Mouse (Mus musculus) MEL (cell line): Measurements from ENCODE around the gene Msantd2. TPM values are rescaled to one million over a fixed set of nuclear protein-coding genes. Genes with fewer than 3 reads are reported as not detected.
A peak's percentile ranks its signal among the peaks of the same experiment; 100 is the strongest.

ENCODE experiments used
- DNase-seq: peaks from one replicate; pipeline ENCODE4 v3.0.0; 2011; ENCODE audit warnings: low read depth, low spot score
- H3K27ac ChIP-seq: 2 replicates; pipeline ENCODE4 v1.5.1; 2012; ENCODE audit warnings: low read depth, mild to moderate bottlenecking, control low read depth, low read length, moderate library complexity; ENCODE audit not compliant: control insufficient read depth
- H3K27me3 ChIP-seq, 2 experiments: fragments of 150-350 bp in 1 of 2; sonication (generic) in 1 of 2; 2 replicates each; pipeline ENCODE4 v1.6.1; 2012; ENCODE audit warnings: low read length in 2 of 2, mild to moderate bottlenecking in 2 of 2, improper control_type of control experiment in 1 of 2, moderate library complexity in 1 of 2; ENCODE audit not compliant: insufficient read depth in 2 of 2, control insufficient read depth in 1 of 2
- H3K36me3 ChIP-seq, 2 experiments: 2 replicates each; pipeline ENCODE4 v1.6.1; 2012 to 2014; ENCODE audit warnings: low read length in 2 of 2, improper control_type of control experiment in 1 of 2, inconsistent platforms in 1 of 2, mild to moderate bottlenecking in 1 of 2; ENCODE audit not compliant: insufficient read depth in 2 of 2, control insufficient read depth in 1 of 2
- H3K4me1 ChIP-seq, 2 experiments: fragments of 150-350 bp in 1 of 2; sonication (generic) in 1 of 2; 2 replicates each; pipeline ENCODE4 v1.6.1; 2012; ENCODE audit warnings: low read length in 2 of 2, improper control_type of control experiment in 1 of 2, mild to moderate bottlenecking in 1 of 2; ENCODE audit not compliant: insufficient read depth in 2 of 2, control insufficient read depth in 1 of 2
- H3K4me3 ChIP-seq, 2 experiments: fragments of 150-350 bp in 1 of 2; sonication (generic) in 1 of 2; 2 replicates each; pipeline ENCODE4 v1.5.1; 2012; ENCODE audit warnings: low read depth in 2 of 2, low read length in 2 of 2, mild to moderate bottlenecking in 2 of 2, moderate library complexity in 2 of 2, control low read depth in 1 of 2, improper control_type of control experiment in 1 of 2; ENCODE audit not compliant: control insufficient read depth in 1 of 2, insufficient read depth in 1 of 2
- H3K79me2 ChIP-seq: 2 replicates; pipeline ENCODE4 v1.6.1; 2012; ENCODE audit warnings: mild to moderate bottlenecking, low read length, moderate library complexity; ENCODE audit not compliant: control insufficient read depth, poor library complexity, insufficient read depth
- H3K9ac ChIP-seq: 2 replicates; pipeline ENCODE4 v1.6.1; 2012; ENCODE audit warnings: low read depth, mild to moderate bottlenecking, control low read depth, low read length, moderate library complexity; ENCODE audit not compliant: control insufficient read depth, poor library complexity, severe bottlenecking
- H3K9me3 ChIP-seq: fragments of 150-350 bp; sonication (generic); replicated peaks from 2 replicates; pipeline ENCODE4 v1.6.1; 2012; ENCODE audit warnings: mild to moderate bottlenecking, low read length, improper control_type of control experiment, moderate library complexity; ENCODE audit not compliant: insufficient read depth
- BHLHE40 ChIP-seq: IDR thresholded peaks from 2 replicates; pipeline ENCODE4 v1.6.1; 2012; ENCODE audit warnings: low read depth, mild to moderate bottlenecking, inconsistent platforms, low read length, improper control_type of control experiment, borderline replicate concordance
- CHD1 ChIP-seq: IDR thresholded peaks from 2 replicates; pipeline ENCODE4 v1.6.1; 2012; ENCODE audit warnings: low read depth, mild to moderate bottlenecking, inconsistent platforms, low read length, improper control_type of control experiment
- CHD2 ChIP-seq: IDR thresholded peaks from 2 replicates; pipeline ENCODE4 v1.6.1; 2011; ENCODE audit warnings: low read length, improper control_type of control experiment
- CTCF ChIP-seq, 3 experiments: IDR thresholded peaks in 2 of 3; conservative IDR thresholded peaks in 1 of 3; 2 replicates each; pipeline ENCODE4 v1.5.1; 2011 to 2012; ENCODE audit warnings: low read length in 3 of 3, low read depth in 2 of 3, mild to moderate bottlenecking in 2 of 3, improper control_type of control experiment in 1 of 3, inconsistent platforms in 1 of 3, mixed read lengths in 1 of 3, moderate library complexity in 1 of 3; ENCODE audit not compliant: control insufficient read depth in 1 of 3, insufficient read depth in 1 of 3, poor library complexity in 1 of 3, severe bottlenecking in 1 of 3
- E2F4 ChIP-seq: IDR thresholded peaks from 2 replicates; pipeline ENCODE4 v1.6.1; 2011; ENCODE audit warnings: low read depth, low read length, improper control_type of control experiment, borderline replicate concordance
- ELF1 ChIP-seq: IDR thresholded peaks from 2 replicates; pipeline ENCODE4 v1.6.1; 2014; ENCODE audit warnings: low read depth, mild to moderate bottlenecking, inconsistent platforms, low read length, improper control_type of control experiment, moderate library complexity
- EP300 ChIP-seq, 2 experiments: IDR thresholded peaks; 2 replicates each; pipeline ENCODE4 v1.6.1; 2011; ENCODE audit warnings: improper control_type of control experiment in 2 of 2, low read length in 2 of 2, low read depth in 1 of 2, mild to moderate bottlenecking in 1 of 2
- ETS1 ChIP-seq: IDR thresholded peaks from 2 replicates; pipeline ENCODE4 v1.6.1; 2012; ENCODE audit warnings: low read depth, mild to moderate bottlenecking, inconsistent platforms, low read length, improper control_type of control experiment, moderate library complexity
- GABPA ChIP-seq: IDR thresholded peaks from 2 replicates; pipeline ENCODE4 v1.6.1; 2012; ENCODE audit warnings: low read depth, mild to moderate bottlenecking, inconsistent platforms, low read length, improper control_type of control experiment, moderate library complexity
- GATA1 ChIP-seq: IDR thresholded peaks from 2 replicates; pipeline ENCODE4 v1.6.1; 2011; ENCODE audit warnings: low read depth, low read length, improper control_type of control experiment
- JUND ChIP-seq: IDR thresholded peaks from 2 replicates; pipeline ENCODE4 v1.6.1; 2011; ENCODE audit warnings: low read depth, mild to moderate bottlenecking, improper control_type of control experiment, low read length
- KAT2A ChIP-seq: conservative IDR thresholded peaks from 2 replicates; pipeline ENCODE4 v1.6.1; 2012; ENCODE audit warnings: low read depth, low read length, improper control_type of control experiment, inconsistent platforms
- MAFK ChIP-seq: IDR thresholded peaks from 2 replicates; pipeline ENCODE4 v1.6.1; 2011; ENCODE audit warnings: low read depth, mild to moderate bottlenecking, low read length, improper control_type of control experiment, borderline replicate concordance
- MAX ChIP-seq: IDR thresholded peaks from 2 replicates; pipeline ENCODE4 v1.6.1; 2011; ENCODE audit warnings: low read length, improper control_type of control experiment
- MEF2A ChIP-seq: IDR thresholded peaks from 2 replicates; pipeline ENCODE4 v1.6.1; 2014; ENCODE audit warnings: low read depth, mild to moderate bottlenecking, inconsistent platforms, low read length, improper control_type of control experiment; ENCODE audit not compliant: poor library complexity, insufficient replicate concordance, severe bottlenecking; ENCODE audit errors: extremely low read depth
- MXI1 ChIP-seq: IDR thresholded peaks from 2 replicates; pipeline ENCODE4 v1.6.1; 2011; ENCODE audit warnings: mild to moderate bottlenecking, low read depth, low read length, improper control_type of control experiment
- MYB ChIP-seq: IDR thresholded peaks from 2 replicates; pipeline ENCODE4 v1.6.1; 2011; ENCODE audit warnings: mild to moderate bottlenecking, low read depth, low read length, improper control_type of control experiment
- MYC ChIP-seq: IDR thresholded peaks from 2 replicates; pipeline ENCODE4 v1.6.1; 2011; ENCODE audit warnings: low read depth, mild to moderate bottlenecking, low read length, improper control_type of control experiment, moderate library complexity
- NELFE ChIP-seq: IDR thresholded peaks from 2 replicates; pipeline ENCODE4 v1.6.1; 2011; ENCODE audit warnings: low read depth, low read length, improper control_type of control experiment
- NRF1 ChIP-seq: IDR thresholded peaks from 2 replicates; pipeline ENCODE4 v1.6.1; 2014; ENCODE audit warnings: low read depth, mild to moderate bottlenecking, inconsistent platforms, low read length, improper control_type of control experiment, moderate library complexity; ENCODE audit not compliant: poor library complexity, insufficient read depth, severe bottlenecking
- POLR2A ChIP-seq, 2 experiments: IDR thresholded peaks; 2 replicates each; pipeline ENCODE4 v1.6.1; 2011 to 2012; ENCODE audit warnings: low read length in 2 of 2, mild to moderate bottlenecking in 2 of 2, control low read depth in 1 of 2, improper control_type of control experiment in 1 of 2, low read depth in 1 of 2, moderate library complexity in 1 of 2; ENCODE audit not compliant: control insufficient read depth in 1 of 2, insufficient read depth in 1 of 2, poor library complexity in 1 of 2
- POLR2AphosphoS2 ChIP-seq: IDR thresholded peaks from 2 replicates; pipeline ENCODE4 v1.6.1; 2011; ENCODE audit warnings: low read length, improper control_type of control experiment
- POLR2AphosphoS5 ChIP-seq: IDR thresholded peaks from 2 replicates; pipeline ENCODE4 v1.6.1; 2012; ENCODE audit warnings: low read depth, borderline replicate concordance, mild to moderate bottlenecking, inconsistent platforms, low read length, moderate library complexity, mixed read lengths
- RAD21 ChIP-seq: IDR thresholded peaks from 2 replicates; pipeline ENCODE4 v1.6.1; 2011; ENCODE audit warnings: mild to moderate bottlenecking, low read depth, low read length, improper control_type of control experiment
- RCOR1 ChIP-seq: IDR thresholded peaks from 2 replicates; pipeline ENCODE4 v1.6.1; 2012; ENCODE audit warnings: low read depth, mild to moderate bottlenecking, inconsistent platforms, low read length, improper control_type of control experiment
- SIN3A ChIP-seq: IDR thresholded peaks from 2 replicates; pipeline ENCODE4 v1.6.1; 2012; ENCODE audit warnings: low read length, improper control_type of control experiment, inconsistent platforms
- SMC3 ChIP-seq: IDR thresholded peaks from 2 replicates; pipeline ENCODE4 v1.6.1; 2011; ENCODE audit warnings: low read depth, low read length, improper control_type of control experiment
- TAL1 ChIP-seq: IDR thresholded peaks from 2 replicates; pipeline ENCODE4 v1.6.1; 2012; ENCODE audit warnings: mild to moderate bottlenecking, inconsistent platforms, low read length, moderate library complexity, mixed read lengths
- TBP ChIP-seq: IDR thresholded peaks from 2 replicates; pipeline ENCODE4 v1.8.0; 2011; ENCODE audit warnings: low read depth, low read length, improper control_type of control experiment
- TCF12 ChIP-seq: IDR thresholded peaks from 2 replicates; pipeline ENCODE4 v1.6.1; 2014; ENCODE audit warnings: low read depth, mild to moderate bottlenecking, inconsistent platforms, low read length, improper control_type of control experiment, moderate library complexity
- UBTF ChIP-seq: IDR thresholded peaks from 2 replicates; pipeline ENCODE4 v1.6.1; 2012; ENCODE audit warnings: low read depth, mild to moderate bottlenecking, inconsistent platforms, low read length, improper control_type of control experiment, moderate library complexity, borderline replicate concordance; ENCODE audit not compliant: insufficient read depth
- USF1 ChIP-seq: IDR thresholded peaks from 2 replicates; pipeline ENCODE4 v1.6.1; 2014; ENCODE audit warnings: low read depth, mild to moderate bottlenecking, inconsistent platforms, low read length, improper control_type of control experiment, moderate library complexity
- USF2 ChIP-seq, 2 experiments: IDR thresholded peaks; 2 replicates each; pipeline ENCODE4 v1.6.1; 2011 to 2012; ENCODE audit warnings: improper control_type of control experiment in 2 of 2, low read length in 2 of 2, borderline replicate concordance in 1 of 2, inconsistent platforms in 1 of 2, low read depth in 1 of 2, mild to moderate bottlenecking in 1 of 2; ENCODE audit not compliant: insufficient read depth in 1 of 2
- ZC3H11A ChIP-seq: IDR thresholded peaks from 2 replicates; pipeline ENCODE4 v1.6.1; 2012; ENCODE audit warnings: low read depth, mild to moderate bottlenecking, inconsistent platforms, low read length, improper control_type of control experiment
- ZKSCAN1 ChIP-seq: IDR thresholded peaks from 2 replicates; pipeline ENCODE4 v1.6.1; 2012; ENCODE audit warnings: low read depth, mild to moderate bottlenecking, inconsistent platforms, low read length, improper control_type of control experiment, moderate library complexity
- ZMIZ1 ChIP-seq: IDR thresholded peaks from 2 replicates; pipeline ENCODE4 v1.6.1; 2012; ENCODE audit warnings: low read depth, mild to moderate bottlenecking, inconsistent platforms, low read length, improper control_type of control experiment, moderate library complexity
- ZNF384 ChIP-seq: IDR thresholded peaks from 2 replicates; pipeline ENCODE4 v1.6.1; 2012; ENCODE audit warnings: low read depth, mild to moderate bottlenecking, inconsistent platforms, low read length, improper control_type of control experiment
- polyA plus RNA-seq, 2 experiments: library from polyadenylated mRNA; stranded (reverse) in 1 of 2; unstranded in 1 of 2; fragments of >175 nt in 1 of 2; fragments of >200 nt in 1 of 2; gene quantifications; 2 replicates each; pipeline versions ENCODE4 v1.2.1 to v1.2.4; 2012; ENCODE audit warnings: low replicate concordance in 2 of 2, low read depth in 1 of 2; ENCODE audit not compliant: insufficient read length in 2 of 2, insufficient read depth in 1 of 2, missing spikeins in 1 of 2
- total RNA-seq: library from RNA; depleted of rRNA; stranded (reverse); fragments of 300-350 nt; gene quantifications from 2 replicates; pipeline ENCODE4 v1.2.3, GENCODE M21; 2012

Gene Msantd2
- total and polyA plus RNA-seq, 3 experiments = 15.5 to 26.2 TPM; not detected in 1

DNA sequence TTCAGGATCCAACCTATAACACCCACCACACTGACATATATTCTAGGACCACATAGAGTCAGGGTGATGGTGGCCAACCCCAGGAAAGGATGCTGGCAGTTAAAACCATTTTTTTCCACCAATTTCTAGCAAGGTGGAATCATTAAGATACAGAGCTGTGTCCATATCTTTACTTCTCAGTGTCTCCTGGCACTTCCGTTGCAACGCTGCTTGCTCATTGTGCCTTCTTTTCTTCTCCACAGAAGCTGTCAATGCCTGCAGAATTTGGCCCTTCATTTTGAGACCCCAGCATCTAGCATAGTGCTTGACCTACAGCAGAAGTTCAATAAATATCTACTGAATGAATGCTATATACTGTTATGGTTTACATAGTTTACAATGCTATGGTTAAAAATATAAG lies 77.9 kb downstream of the Msantd2 start:
- peaks cover 0 to 68% of the 10 kb centered on the region in 2 experiments; a peak in 2 of 4 replicates for H3K36me3 ChIP-seq
- peak; percentile 79 for DNase-seq
- peak overlapping the region; percentile 67; the same call in 1 of the 2 replicates for H3K9ac ChIP-seq
- H3K79me2 ChIP-seq = no peaks in the 10 kb centered on the region
- no peaks in the 10 kb centered on the region for H3K27me3 ChIP-seq
- H3K4me1 ChIP-seq = peaks cover 40 to 47% of the 10 kb centered on the region in 2 experiments
- H3K9me3 ChIP-seq = no peaks in the 10 kb centered on the region
- peak overlapping the region; percentile 83 for H3K27ac ChIP-seq
- peak overlapping the region in 1 of 2 experiments; percentile 72; a peak in 3 of 4 replicates for H3K4me3 ChIP-seq
- TF ChIP-seq JUND (0 out of 2 replicates have a peak, but pooled peaks have one; percentile 26), MXI1 (no peak), POLR2A (IDR thresholded peaks at IDR 0.05; ENCODE audit: control insufficient read depth in 1 of 2, insufficient read depth in 1 of 2, low read depth in 1 of 2, low read length in 2 of 2, poor library complexity in 1 of 2) (no peak), RAD21 (no peak), ZC3H11A (no peak), POLR2AphosphoS5 (no peak), BHLHE40 (no peak), EP300 (IDR thresholded peaks at IDR 0.05; ENCODE audit: low read depth in 1 of 2, low read length in 2 of 2) (peak; percentile 98), CHD2 (no peak), TAL1 (peak; percentile 98), MAFK (no peak), CHD1 (no peak), RCOR1 (peak; percentile 53; the same call in 1 of the 2 replicates), USF2 (IDR thresholded peaks at IDR 0.05; ENCODE audit: borderline replicate concordance in 1 of 2, insufficient read depth in 1 of 2, low read depth in 1 of 2, low read length in 2 of 2) (no peak), MAX (0 out of 2 replicates have a peak, but pooled peaks have one; percentile 34), KAT2A (no peak), MYC (0 out of 2 replicates have a peak, but pooled peaks have one; percentile 34), SMC3 (no peak), ZKSCAN1 (no peak; the same call in 1 of the 2 replicates), USF1 (no peak), GATA1 (peak; percentile 93), CTCF (IDR thresholded peaks at IDR 0.05 in 2 of 3, conservative IDR thresholded peaks at IDR 0.05 in 1 of 3; ENCODE audit: control insufficient read depth in 1 of 3, insufficient read depth in 1 of 3, low read depth in 2 of 3, low read length in 3 of 3, poor library complexity in 1 of 3, severe bottlenecking in 1 of 3) (no peak), POLR2AphosphoS2 (no peak), ELF1 (no peak), UBTF (no peak), ZMIZ1 (peak; percentile 14; the same call in 1 of the 2 replicates), ETS1 (peak; percentile 79), NELFE (peak; percentile 32; the same call in 1 of the 2 replicates), ZNF384 (peak; percentile 88), MYB (peak; percentile 88), MEF2A (no peak), SIN3A (peak; percentile 54), NRF1 (no peak), E2F4 (no peak), TBP (peak; percentile 62), TCF12 (peak; percentile 96), GABPA (no peak)
